Mouse (Mus musculus): Measurements from ENCODE around the gene Pgap2. TPM values are rescaled to one million over a fixed set of nuclear protein-coding genes. Genes with fewer than 3 reads are reported as not detected.

The Pgap2 gene
- total and polyA plus RNA-seq, 3 experiments, result 18.3 to 38.5 (median 23.7) TPM

GRCm38 (mm10) chr7:102272422-102272948 lies 62.5 kb downstream of the Pgap2 start:
- TF ChIP-seq MAFK (IDR thresholded peaks at IDR 0.05; ENCODE audit: insufficient replicate concordance, low read length) (no peak), GABPA (IDR thresholded peaks at IDR 0.05; ENCODE audit: insufficient replicate concordance, low read depth, low read length) (no peak), ZNF384 (IDR thresholded peaks at IDR 0.05; ENCODE audit: low read depth, low read length) (no peak), USF1 (IDR thresholded peaks at IDR 0.05; ENCODE audit: low read depth, low read length) (no peak), IRF4 (IDR thresholded peaks at IDR 0.05; ENCODE audit: low read depth, low read length) (no peak), ZC3H11A (IDR thresholded peaks at IDR 0.05; ENCODE audit: low read depth, low read length) (no peak), RCOR1 (conservative IDR thresholded peaks at IDR 0.05; ENCODE audit: low read depth, low read length) (no peak), SMC3 (IDR thresholded peaks at IDR 0.05; ENCODE audit: low read depth, low read length) (no peak), RAD21 (IDR thresholded peaks at IDR 0.05; ENCODE audit: low read depth, low read length) (no peak)
- Histone ChIP-seq H3K27ac (ENCODE audit: insufficient read depth, low read depth) (no peak overlapping the region), H3K79me2 (replicated peaks; ENCODE audit: control insufficient read depth, extremely low read depth, insufficient read depth, poor library complexity, severe bottlenecking) (no peaks in the 10 kb centered on the region), H3K9ac (ENCODE audit: insufficient read depth, low read depth) (no peak overlapping the region), H3K4me1 (ENCODE audit: control insufficient read depth in 1 of 2, insufficient read depth in 2 of 2) (peaks cover 0 to 15% of the 10 kb centered on the region in 2 experiments; a peak in 2 of 4 replicates), H3K27me3 (replicated peaks) (peaks cover 6% of the 10 kb centered on the region), H3K4me2 (ENCODE audit: insufficient read depth, low read depth, poor library complexity, severe bottlenecking) (no peak overlapping the region), H3K9me3 (replicated peaks; ENCODE audit: low read length) (no peaks in the 10 kb centered on the region), H3K4me3 (replicated peaks in 1 of 3; ENCODE audit: low read depth in 2 of 3, low read length in 2 of 3, poor library complexity in 1 of 3) (no peak overlapping the region), H3K36me3 (replicated peaks in 1 of 2; ENCODE audit: control insufficient read depth in 1 of 2, insufficient read depth in 1 of 2, low read length in 1 of 2) (peaks cover 0 to 7% of the 10 kb centered on the region in 2 experiments)
- in situ Hi-C loops (cut with MboI; ENCODE audit: low pct_ligation_motif_present, low pct_unique_long_range_greater_than_20kb, low sequenced_read_pairs) (loop anchor here (25.0 kb wide), 1 partner anchor 610 kb away; the partner anchor contains the start of gene Clpb), dilution Hi-C loops (cut with MboI; ENCODE audit: extremely low pct_ligation_motif_present, extremely low pct_unique_long_range_greater_than_20kb, low sequenced_read_pairs) (no loop called here)
- DNase-seq (ENCODE audit: extremely low read depth), result no peak

- DNase-seq (ENCODE audit: extremely low read depth), result no peak
- Histone ChIP-seq H3K4me3 (replicated peaks in 1 of 3; ENCODE audit: low read depth in 2 of 3, low read length in 2 of 3, poor library complexity in 1 of 3) (no peak overlapping the region), H3K4me1 (ENCODE audit: control insufficient read depth in 1 of 2, insufficient read depth in 2 of 2) (no peaks in the 10 kb centered on the region), H3K9ac (ENCODE audit: insufficient read depth, low read depth) (no peak overlapping the region), H3K27ac (ENCODE audit: insufficient read depth, low read depth) (no peak overlapping the region), H3K36me3 (replicated peaks in 1 of 2; ENCODE audit: control insufficient read depth in 1 of 2, insufficient read depth in 1 of 2, low read length in 1 of 2) (no peaks in the 10 kb centered on the region), H3K79me2 (replicated peaks; ENCODE audit: control insufficient read depth, extremely low read depth, insufficient read depth, poor library complexity, severe bottlenecking) (0 out of 2 replicates have a peak, but pooled peaks cover 2% of the 10 kb centered on the region), H3K9me3 (replicated peaks; ENCODE audit: low read length) (no peaks in the 10 kb centered on the region), H3K27me3 (replicated peaks) (no peaks in the 10 kb centered on the region), H3K4me2 (ENCODE audit: insufficient read depth, low read depth, poor library complexity, severe bottlenecking) (no peak overlapping the region)
- dilution Hi-C loops (cut with MboI; ENCODE audit: extremely low pct_ligation_motif_present, extremely low pct_unique_long_range_greater_than_20kb, low sequenced_read_pairs) (no loop called here), in situ Hi-C loops (cut with MboI; ENCODE audit: low pct_ligation_motif_present, low pct_unique_long_range_greater_than_20kb, low sequenced_read_pairs) (no loop called here)
- TF ChIP-seq USF2 (conservative IDR thresholded peaks at IDR 0.05; ENCODE audit: low read depth, low read length) (no peak), CHD1 (IDR thresholded peaks at IDR 0.05; ENCODE audit: low read depth, low read length) (no peak), MAZ (IDR thresholded peaks at IDR 0.05; ENCODE audit: low read depth, low read length) (no peak), TCF12 (IDR thresholded peaks at IDR 0.05; ENCODE audit: low read depth, low read length) (no peak), TBP (conservative IDR thresholded peaks at IDR 0.05; ENCODE audit: low read depth, low read length) (no peak), ELF1 (IDR thresholded peaks at IDR 0.05; ENCODE audit: low read depth, low read length) (no peak), RAD21 (IDR thresholded peaks at IDR 0.05; ENCODE audit: low read depth, low read length) (no peak), CTCF (conservative IDR thresholded peaks at IDR 0.05 in 1 of 2, IDR thresholded peaks at IDR 0.05 in 1 of 2; ENCODE audit: low read depth in 2 of 2, low read length in 2 of 2) (no peak), ZNF384 (IDR thresholded peaks at IDR 0.05; ENCODE audit: low read depth, low read length) (no peak), JUN (IDR thresholded peaks at IDR 0.05; ENCODE audit: insufficient read depth, low read depth, low read length) (no peak), MAFK (IDR thresholded peaks at IDR 0.05; ENCODE audit: insufficient replicate concordance, low read length) (no peak), POLR2A (IDR thresholded peaks at IDR 0.05; ENCODE audit: low read depth, low read length) (no peak), IRF4 (IDR thresholded peaks at IDR 0.05; ENCODE audit: low read depth, low read length) (no peak), HCFC1 (IDR thresholded peaks at IDR 0.05; ENCODE audit: low read depth, low read length) (no peak), SIN3A (IDR thresholded peaks at IDR 0.05; ENCODE audit: low read length) (no peak), USF1 (IDR thresholded peaks at IDR 0.05; ENCODE audit: low read depth, low read length) (no peak), JUND (conservative IDR thresholded peaks at IDR 0.05; ENCODE audit: low read depth, low read length) (no peak)
Measured at GRCm38 (mm10) chr7:102281403-102281802, 71.4 kb downstream of the Pgap2 start.
